Mouse (Mus musculus) midbrain, embryonic 11.5 days (tissue): ENCODE data around the gene Traf2. TPM values are rescaled to one million over a fixed set of nuclear protein-coding genes. Genes with fewer than 3 reads are reported as not detected.
A peak's percentile ranks its signal among the peaks of the same experiment; 100 is the strongest.
"Not testable (repeated sequence)": the region's sequence is repeated elsewhere in the genome, so short reads cannot be mapped to it uniquely, and the experiment has no call there.

ENCODE experiments used
- ATAC-seq: fragments of 200-750 bp; cut with Nextera tagmentation; 2 replicates; pipeline ENCODE4 v1.8.0; 2017; ENCODE audit warnings: moderate TSS enrichment, moderate library complexity; ENCODE audit not compliant: low FRiP score
- DNase-seq: peaks from one replicate; pipeline ENCODE4 v3.0.0; 2015; ENCODE audit warnings: low spot score; ENCODE audit errors: missing footprints
- H3K27ac ChIP-seq: fragments of 300-500 bp; sonication (generic); 2 replicates; pipeline ENCODE4 v1.5.1; 2014; ENCODE audit warnings: low read depth, low read length
- H3K27me3 ChIP-seq: fragments of 300-500 bp; sonication (generic); 2 replicates; pipeline ENCODE4 v1.6.1; 2014; ENCODE audit warnings: mild to moderate bottlenecking, low read length, moderate library complexity, mixed read lengths; ENCODE audit not compliant: control insufficient read depth, insufficient read depth
- H3K36me3 ChIP-seq: fragments of 300-500 bp; sonication (generic); 2 replicates; pipeline ENCODE4 v1.6.1; 2014; ENCODE audit warnings: mild to moderate bottlenecking, low read length, moderate library complexity, mixed read lengths; ENCODE audit not compliant: control insufficient read depth, insufficient read depth
- H3K4me1 ChIP-seq: fragments of 300-500 bp; sonication (generic); 2 replicates; pipeline ENCODE4 v1.6.1; 2014; ENCODE audit warnings: low read length; ENCODE audit not compliant: control insufficient read depth, insufficient read depth
- H3K4me2 ChIP-seq: fragments of 300-500 bp; sonication (generic); 2 replicates; pipeline ENCODE4 v1.6.1; 2014; ENCODE audit warnings: mild to moderate bottlenecking, moderate library complexity
- H3K4me3 ChIP-seq: fragments of 300-500 bp; sonication (generic); 2 replicates; pipeline ENCODE4 v1.5.1; 2014; ENCODE audit warnings: low read depth, low read length
- H3K9ac ChIP-seq: fragments of 300-500 bp; sonication (generic); 2 replicates; pipeline ENCODE4 v1.6.1; 2014; ENCODE audit warnings: low read length
- H3K9me3 ChIP-seq: fragments of 300-500 bp; sonication (generic); 2 replicates; pipeline ENCODE4 v1.6.1; 2016; ENCODE audit warnings: low read length; ENCODE audit not compliant: control insufficient read depth
- WGBS: fragments of 180-500 bp; shearing (Covaris S2); extraction: QIAGEN DNeasy Blood & Tissue Kit; methylation state at CpG from one replicate; pipeline ENCODE4 v1.1.7; 2014; 5-methylcytosine and 5-hydroxymethylcytosine counted together
- polyA plus RNA-seq: library from polyadenylated mRNA; unstranded; fragments of >200 nt; fragmentation: Nextera tagmentation; extraction: Ambion mirVana; gene quantifications from 2 replicates; pipeline ENCODE4 v1.2.1, GENCODE M21; 2014

Traf2 gene
- polyA plus RNA-seq, 1 experiment from 2014 or later = 31.6 TPM

- DNase-seq, H3K27ac ChIP-seq, H3K27me3 ChIP-seq, H3K4me3 ChIP-seq, H3K9me3 ChIP-seq, H3K36me3 ChIP-seq, H3K4me2 ChIP-seq, H3K9ac ChIP-seq, ATAC-seq: not testable (repeated sequence)
- WGBS = 47% methylated on average over 2 of the region's 2 CpGs
- peaks cover 19% of the 10 kb centered on the region for H3K4me1 ChIP-seq
Observed at GRCm38 (mm10) chr2:25555479-25555878, 8.7 kb upstream of the Traf2 start.

- not testable (repeated sequence) for H3K27ac ChIP-seq, H3K27me3 ChIP-seq, H3K4me3 ChIP-seq, H3K4me1 ChIP-seq, H3K4me2 ChIP-seq, H3K36me3 ChIP-seq, ATAC-seq, H3K9ac ChIP-seq, H3K9me3 ChIP-seq
- peak; percentile 72 for DNase-seq
- 82% methylated on average over 4 of the region's 4 CpGs for WGBS
Observed at GRCm38 (mm10) chr2:25553171-25553786, 6.5 kb upstream of the Traf2 start.

DNA sequence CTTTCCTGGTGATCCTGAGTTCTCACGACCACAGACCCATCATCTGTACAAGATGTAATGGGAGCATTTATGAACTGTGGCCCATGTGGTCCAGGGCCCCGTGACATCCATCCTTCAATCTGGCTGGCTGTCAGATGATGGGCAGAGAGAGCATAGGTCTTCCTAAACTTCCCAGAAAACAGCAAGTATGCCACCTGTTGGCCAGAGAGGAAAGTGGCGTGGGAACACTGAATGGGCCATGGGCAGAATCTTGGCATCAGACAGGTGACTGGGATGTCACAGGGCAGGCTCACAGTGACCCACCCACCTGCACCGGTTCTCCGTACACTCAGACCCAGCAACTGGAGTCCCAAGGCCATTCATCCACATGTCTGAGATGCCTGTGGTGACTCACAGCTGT lies 4.4 kb upstream of the Traf2 start:
- no peak overlapping the region for H3K4me3 ChIP-seq
- H3K36me3 ChIP-seq = no peaks in the 10 kb centered on the region
- no peak overlapping the region for H3K9ac ChIP-seq
- H3K27ac ChIP-seq = no peak overlapping the region
- no peaks in the 10 kb centered on the region for H3K9me3 ChIP-seq
- 45% methylated on average over 5 of the region's 5 CpGs for WGBS
- DNase-seq (peak; percentile 89), ATAC-seq (no peak)
- no peaks in the 10 kb centered on the region for H3K27me3 ChIP-seq
- peaks cover 3% of the 10 kb centered on the region for H3K4me1 ChIP-seq
- no peak overlapping the region for H3K4me2 ChIP-seq

GRCm38 (mm10) chr2:25549021-25549991 lies 2.6 kb upstream of the Traf2 start:
- DNase-seq = peak; percentile 35
- peaks cover 8% of the 10 kb centered on the region for H3K4me1 ChIP-seq
- ATAC-seq = no peak
- no peak overlapping the region for H3K4me3 ChIP-seq
- H3K4me2 ChIP-seq = no peak overlapping the region
- no peaks in the 10 kb centered on the region for H3K36me3 ChIP-seq
- H3K27me3 ChIP-seq = no peaks in the 10 kb centered on the region
- 75% methylated on average over 9 of the region's 9 CpGs for WGBS
- no peaks in the 10 kb centered on the region for H3K9me3 ChIP-seq
- H3K27ac ChIP-seq = no peak overlapping the region
- no peak overlapping the region for H3K9ac ChIP-seq

DNA sequence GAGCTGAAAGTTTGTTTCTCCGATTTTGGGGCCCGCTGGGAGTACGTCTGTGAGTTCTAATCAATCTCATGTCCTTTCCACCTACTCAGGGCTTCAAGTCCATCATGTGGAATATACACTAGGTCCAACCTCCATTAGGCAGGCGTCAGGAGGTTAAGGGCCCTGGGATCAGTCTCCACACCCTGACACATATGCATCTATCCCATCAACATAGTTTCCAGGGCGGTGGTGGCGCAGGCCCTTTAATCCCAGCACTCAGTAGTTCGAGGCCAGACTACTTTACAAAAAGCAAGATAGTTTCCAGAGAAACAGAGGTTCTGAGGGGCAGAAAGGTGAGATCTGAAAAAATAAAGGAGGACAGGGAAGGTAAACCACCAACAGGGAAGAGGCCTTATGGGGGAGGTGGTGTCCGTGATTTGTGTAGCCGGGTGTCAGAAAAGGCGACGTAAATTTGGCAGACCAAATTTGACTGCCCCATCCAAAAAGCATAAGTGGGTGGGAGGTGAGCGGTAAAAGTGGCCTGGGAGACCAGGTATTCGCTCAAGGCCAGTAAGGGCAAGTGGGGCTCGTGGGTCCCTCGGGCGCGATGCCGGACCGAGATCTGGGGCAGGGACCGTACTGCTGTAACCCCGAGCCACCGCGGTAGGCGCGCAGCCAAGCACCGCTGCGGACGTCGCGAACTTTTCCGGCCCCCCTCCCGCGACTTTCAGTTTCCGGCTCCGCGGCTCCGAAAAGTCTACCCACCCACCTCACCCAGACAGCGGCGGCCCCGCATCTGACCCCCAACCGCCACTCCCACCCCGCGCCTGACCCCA lies 537 bp downstream of the Traf2 start:
- H3K27ac ChIP-seq = peak overlapping the region; percentile 20; the same call in 1 of the 2 replicates

GRCm38 (mm10) chr2:25541644-25542367 lies 4.9 kb downstream of the Traf2 start:
- DNase-seq (no peak), ATAC-seq (no peak)
- Histone ChIP-seq H3K27ac (no peak overlapping the region), H3K4me3 (no peak overlapping the region), H3K9me3 (no peaks in the 10 kb centered on the region), H3K4me2 (no peak overlapping the region), H3K9ac (no peak overlapping the region), H3K27me3 (no peaks in the 10 kb centered on the region), H3K4me1 (peaks cover 5% of the 10 kb centered on the region), H3K36me3 (no peaks in the 10 kb centered on the region)
- 89% methylated on average over 10 of the region's 10 CpGs for WGBS

More for the DNA sequence above, 537 bp downstream of the Traf2 start:
- peak; percentile 78 for ATAC-seq
- Histone ChIP-seq H3K4me2 (peak overlapping the region; percentile 53), H3K27me3 (no peaks in the 10 kb centered on the region), H3K4me1 (peaks cover 8% of the 10 kb centered on the region), H3K9ac (peak overlapping the region; percentile 70), H3K4me3 (peak overlapping the region; percentile 71), H3K36me3 (no peaks in the 10 kb centered on the region), H3K9me3 (no peaks in the 10 kb centered on the region)
- 9% methylated on average over 35 of the region's 43 CpGs for WGBS
- DNase-seq = no peak

DNA sequence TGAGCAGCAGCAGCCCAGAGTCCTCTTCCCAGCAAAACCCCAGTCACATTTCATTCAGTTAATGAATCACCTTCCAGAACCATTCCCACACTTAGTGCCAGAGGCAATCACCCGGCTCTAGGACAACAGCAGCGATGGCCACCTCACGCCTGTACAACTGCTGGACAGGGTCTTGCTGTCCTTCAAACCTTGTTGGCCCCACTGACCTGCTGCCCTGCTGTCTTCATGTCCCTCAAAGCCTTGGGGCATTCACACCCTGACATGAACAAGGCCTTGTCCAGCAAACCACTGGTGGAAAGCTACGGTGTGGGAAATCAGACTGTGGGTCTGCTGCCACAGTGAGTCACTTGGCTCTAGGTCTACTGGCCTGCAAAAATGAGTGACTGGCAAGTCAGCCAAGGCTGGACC lies 6.2 kb downstream of the Traf2 start:
- no peak overlapping the region for H3K27ac ChIP-seq
- ATAC-seq (no peak), DNase-seq (no peak)
- no peak overlapping the region for H3K4me2 ChIP-seq
- no peaks in the 10 kb centered on the region for H3K27me3 ChIP-seq
- no peaks in the 10 kb centered on the region for H3K4me1 ChIP-seq
- WGBS = 94% methylated on average over 4 of the region's 4 CpGs
- H3K9me3 ChIP-seq = no peaks in the 10 kb centered on the region
- H3K4me3 ChIP-seq = no peak overlapping the region
- H3K9ac ChIP-seq = no peak overlapping the region
- H3K36me3 ChIP-seq = no peaks in the 10 kb centered on the region; the same call in 1 of the 2 replicates

GRCm38 (mm10) chr2:25536531-25536930 lies 10.2 kb downstream of the Traf2 start:
- no peaks in the 10 kb centered on the region for H3K9me3 ChIP-seq
- no peak overlapping the region for H3K9ac ChIP-seq
- H3K4me2 ChIP-seq = no peak overlapping the region
- 91% methylated on average over 8 of the region's 8 CpGs for WGBS
- no peaks in the 10 kb centered on the region for H3K4me1 ChIP-seq
- no peak for ATAC-seq
- no peaks in the 10 kb centered on the region; the same call in 1 of the 2 replicates for H3K36me3 ChIP-seq
- no peaks in the 10 kb centered on the region for H3K27me3 ChIP-seq
- no peak overlapping the region for H3K4me3 ChIP-seq
- no peak for DNase-seq
- no peak overlapping the region for H3K27ac ChIP-seq
